Mouse (Mus musculus): Measurements from ENCODE around the gene Pkp1. TPM values are rescaled to one million over a fixed set of nuclear protein-coding genes. Genes with fewer than 3 reads are reported as not detected.

Gene Pkp1
- polyA plus RNA-seq, 1 experiment from 2014 or later, result not detected

DNA sequence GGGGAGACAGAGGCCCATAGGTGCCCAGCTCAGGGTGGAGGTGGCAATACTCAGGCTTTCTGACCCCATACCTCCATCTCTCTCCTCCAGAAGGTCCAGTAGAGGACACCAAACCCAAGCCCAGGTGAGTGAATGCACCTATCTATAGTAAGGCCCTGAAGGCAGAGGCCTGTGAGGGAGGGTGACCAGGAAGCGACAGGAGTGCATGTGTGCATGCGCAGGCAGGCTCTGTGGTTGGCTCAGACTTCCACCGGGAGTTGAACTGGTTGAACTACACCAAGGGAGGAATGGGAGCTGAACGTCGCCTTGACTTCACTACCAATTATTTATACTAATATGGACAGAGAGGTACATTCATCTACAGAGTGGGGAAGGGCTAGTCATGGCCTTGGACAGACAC lies 72.4 kb downstream of the Pkp1 start:
- H3K4me3 ChIP-seq (ENCODE audit: low read depth, low read length), result no peak overlapping the region
- no peaks in the 10 kb centered on the region for H3K9me3 ChIP-seq (replicated peaks; ENCODE audit: control insufficient read depth, low read length)
- peaks cover 2% of the 10 kb centered on the region; the same call in 1 of the 2 replicates for H3K27me3 ChIP-seq (ENCODE audit: control insufficient read depth, insufficient read depth, low read depth, low read length)
- no peak overlapping the region for H3K9ac ChIP-seq (ENCODE audit: low read depth, low read length)
- no peaks in the 10 kb centered on the region for H3K4me1 ChIP-seq (ENCODE audit: control insufficient read depth, low read depth, low read length)
- no peak for ATAC-seq (ENCODE audit: low read depth)
- no peak overlapping the region for H3K27ac ChIP-seq (ENCODE audit: low read length)
- no peak overlapping the region for H3K4me2 ChIP-seq (ENCODE audit: low read depth, low read length)
- WGBS (ENCODE audit: insufficient replicate concordance), result 64% methylated on average over 5 of the region's 5 CpGs
- no peaks in the 10 kb centered on the region for H3K36me3 ChIP-seq (ENCODE audit: control insufficient read depth, insufficient read depth)

GRCm38 (mm10) chr1:135844481-135844880 lies 74.5 kb downstream of the Pkp1 start:
- 14% methylated on average over 6 of the region's 6 CpGs for WGBS (ENCODE audit: insufficient replicate concordance)
- Histone ChIP-seq H3K27me3 (ENCODE audit: control insufficient read depth, insufficient read depth, low read depth, low read length) (peaks cover 2% of the 10 kb centered on the region; the same call in 1 of the 2 replicates), H3K9ac (ENCODE audit: low read depth, low read length) (no peak overlapping the region), H3K4me2 (ENCODE audit: low read depth, low read length) (no peak overlapping the region), H3K36me3 (ENCODE audit: control insufficient read depth, insufficient read depth) (no peaks in the 10 kb centered on the region), H3K9me3 (replicated peaks; ENCODE audit: control insufficient read depth, low read length) (no peaks in the 10 kb centered on the region), H3K27ac (ENCODE audit: low read length) (no peak overlapping the region), H3K4me1 (ENCODE audit: control insufficient read depth, low read depth, low read length) (no peaks in the 10 kb centered on the region), H3K4me3 (ENCODE audit: low read depth, low read length) (no peak overlapping the region)
- ATAC-seq (ENCODE audit: low read depth), result no peak

GRCm38 (mm10) chr1:135843519-135844262 lies 75.3 kb downstream of the Pkp1 start:
- no peak for ATAC-seq (ENCODE audit: low read depth)
- H3K9me3 ChIP-seq (replicated peaks; ENCODE audit: control insufficient read depth, low read length), result no peaks in the 10 kb centered on the region

DNA sequence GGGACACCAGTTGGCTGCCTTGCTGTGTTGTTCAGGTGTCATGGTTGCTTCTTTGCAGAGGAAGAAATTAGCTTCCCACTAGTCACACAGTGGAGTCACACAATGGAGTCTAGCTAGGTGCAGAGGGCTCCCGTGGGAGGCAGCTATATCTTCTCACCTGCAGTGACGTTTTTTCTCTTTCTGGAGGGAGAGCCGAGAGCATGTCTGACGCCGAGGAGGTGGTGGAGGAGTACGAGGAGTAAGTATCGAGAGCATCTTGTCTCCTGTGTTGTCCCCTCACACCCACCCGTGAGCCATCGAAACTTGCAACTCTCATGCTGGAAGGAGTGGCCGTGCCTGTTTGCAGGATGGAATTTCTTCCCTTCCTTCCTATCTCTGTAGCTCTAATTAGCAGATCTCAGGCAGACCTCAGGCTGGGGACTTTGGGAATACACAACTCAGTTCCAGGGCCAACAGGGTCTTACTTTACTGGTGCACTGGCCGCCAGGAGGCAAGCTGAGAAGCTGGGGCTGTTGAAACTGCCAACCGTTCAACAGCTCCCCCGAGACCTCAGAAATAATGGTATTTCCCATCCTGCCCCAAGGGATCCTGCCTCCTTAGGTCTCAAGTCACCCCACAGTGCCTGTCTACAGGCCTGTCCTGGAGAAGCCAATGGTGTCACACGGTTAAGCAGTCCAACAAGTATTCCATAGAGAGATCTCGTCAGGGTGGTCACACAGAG lies 78.2 kb downstream of the Pkp1 start:
- no peaks in the 10 kb centered on the region for H3K9me3 ChIP-seq (replicated peaks; ENCODE audit: control insufficient read depth, low read length)
- H3K27me3 ChIP-seq (ENCODE audit: control insufficient read depth, insufficient read depth, low read depth, low read length), result no peaks in the 10 kb centered on the region
- H3K27ac ChIP-seq (ENCODE audit: low read length), result no peak overlapping the region
- no peak for ATAC-seq (ENCODE audit: low read depth)
- no peak overlapping the region for H3K4me3 ChIP-seq (ENCODE audit: low read depth, low read length)
- H3K4me2 ChIP-seq (ENCODE audit: low read depth, low read length), result no peak overlapping the region
- no peaks in the 10 kb centered on the region for H3K4me1 ChIP-seq (ENCODE audit: control insufficient read depth, low read depth, low read length)
- no peaks in the 10 kb centered on the region for H3K36me3 ChIP-seq (ENCODE audit: control insufficient read depth, insufficient read depth)
- WGBS (ENCODE audit: insufficient replicate concordance), result 61% methylated on average over 15 of the region's 15 CpGs
- H3K9ac ChIP-seq (ENCODE audit: low read depth, low read length), result no peak overlapping the region

More at GRCm38 (mm10) chr1:135843519-135844262, 75.3 kb downstream of the Pkp1 start:
- H3K4me2 ChIP-seq (ENCODE audit: low read depth, low read length), result no peak overlapping the region
- no peaks in the 10 kb centered on the region for H3K4me1 ChIP-seq (ENCODE audit: control insufficient read depth, low read depth, low read length)
- no peak overlapping the region for H3K9ac ChIP-seq (ENCODE audit: low read depth, low read length)
- WGBS (ENCODE audit: insufficient replicate concordance), result 71% methylated on average over 10 of the region's 10 CpGs
- no peaks in the 10 kb centered on the region for H3K36me3 ChIP-seq (ENCODE audit: control insufficient read depth, insufficient read depth)
- no peak overlapping the region for H3K27ac ChIP-seq (ENCODE audit: low read length)
- no peak overlapping the region for H3K4me3 ChIP-seq (ENCODE audit: low read depth, low read length)
- peaks cover 2% of the 10 kb centered on the region; the same call in 1 of the 2 replicates for H3K27me3 ChIP-seq (ENCODE audit: control insufficient read depth, insufficient read depth, low read depth, low read length)

DNA sequence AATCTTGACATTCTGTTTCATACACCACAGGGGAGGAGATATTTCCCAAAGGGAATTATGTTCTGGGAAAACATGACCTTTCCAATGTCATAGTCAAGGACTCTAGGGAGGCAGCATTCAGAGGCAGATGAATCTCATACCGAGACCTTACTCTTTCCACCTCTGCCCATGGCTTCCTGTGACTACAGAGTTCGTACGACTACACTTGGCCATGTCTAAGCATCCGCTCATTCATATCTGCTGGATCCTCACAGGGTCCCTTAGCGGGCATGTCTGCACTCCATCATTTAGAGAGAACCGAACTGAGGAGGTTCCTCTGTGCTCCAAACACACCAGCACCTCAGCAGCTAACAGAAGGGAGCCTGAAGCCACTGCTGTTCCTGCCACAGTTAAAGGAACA lies 79.9 kb downstream of the Pkp1 start:
- 56% methylated on average over 6 of the region's 6 CpGs for WGBS (ENCODE audit: insufficient replicate concordance)
- H3K27ac ChIP-seq (ENCODE audit: low read length), result no peak overlapping the region
- no peaks in the 10 kb centered on the region for H3K9me3 ChIP-seq (replicated peaks; ENCODE audit: control insufficient read depth, low read length)
- H3K4me1 ChIP-seq (ENCODE audit: control insufficient read depth, low read depth, low read length), result no peaks in the 10 kb centered on the region
- H3K36me3 ChIP-seq (ENCODE audit: control insufficient read depth, insufficient read depth), result no peaks in the 10 kb centered on the region
- H3K27me3 ChIP-seq (ENCODE audit: control insufficient read depth, insufficient read depth, low read depth, low read length), result no peaks in the 10 kb centered on the region; the same call in 1 of the 2 replicates
- no peak overlapping the region for H3K4me3 ChIP-seq (ENCODE audit: low read depth, low read length)
- no peak for ATAC-seq (ENCODE audit: low read depth)
- no peak overlapping the region for H3K9ac ChIP-seq (ENCODE audit: low read depth, low read length)
- H3K4me2 ChIP-seq (ENCODE audit: low read depth, low read length), result no peak overlapping the region

DNA sequence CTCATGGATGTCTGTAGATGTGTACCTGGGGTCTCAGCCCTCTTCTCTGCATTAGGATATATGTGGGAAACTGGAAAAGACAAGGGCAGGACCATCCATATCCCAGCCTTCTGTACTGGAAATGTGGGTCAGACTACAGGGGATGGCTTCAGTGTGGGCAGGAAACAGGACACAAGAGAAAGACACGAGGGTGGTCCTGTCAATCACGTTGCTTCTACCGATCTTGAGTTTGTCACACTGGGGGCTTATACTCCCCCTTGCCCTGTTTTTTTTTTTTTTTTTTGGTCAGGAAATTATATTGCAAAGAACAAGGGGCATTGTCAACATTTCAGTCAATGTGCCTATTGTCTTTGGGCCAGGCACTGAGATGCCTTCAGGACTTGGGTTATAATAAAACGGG lies 80.4 kb downstream of the Pkp1 start:
- 42% methylated on average over 4 of the region's 4 CpGs for WGBS (ENCODE audit: insufficient replicate concordance)
- no peaks in the 10 kb centered on the region; the same call in 1 of the 2 replicates for H3K27me3 ChIP-seq (ENCODE audit: control insufficient read depth, insufficient read depth, low read depth, low read length)

DNA sequence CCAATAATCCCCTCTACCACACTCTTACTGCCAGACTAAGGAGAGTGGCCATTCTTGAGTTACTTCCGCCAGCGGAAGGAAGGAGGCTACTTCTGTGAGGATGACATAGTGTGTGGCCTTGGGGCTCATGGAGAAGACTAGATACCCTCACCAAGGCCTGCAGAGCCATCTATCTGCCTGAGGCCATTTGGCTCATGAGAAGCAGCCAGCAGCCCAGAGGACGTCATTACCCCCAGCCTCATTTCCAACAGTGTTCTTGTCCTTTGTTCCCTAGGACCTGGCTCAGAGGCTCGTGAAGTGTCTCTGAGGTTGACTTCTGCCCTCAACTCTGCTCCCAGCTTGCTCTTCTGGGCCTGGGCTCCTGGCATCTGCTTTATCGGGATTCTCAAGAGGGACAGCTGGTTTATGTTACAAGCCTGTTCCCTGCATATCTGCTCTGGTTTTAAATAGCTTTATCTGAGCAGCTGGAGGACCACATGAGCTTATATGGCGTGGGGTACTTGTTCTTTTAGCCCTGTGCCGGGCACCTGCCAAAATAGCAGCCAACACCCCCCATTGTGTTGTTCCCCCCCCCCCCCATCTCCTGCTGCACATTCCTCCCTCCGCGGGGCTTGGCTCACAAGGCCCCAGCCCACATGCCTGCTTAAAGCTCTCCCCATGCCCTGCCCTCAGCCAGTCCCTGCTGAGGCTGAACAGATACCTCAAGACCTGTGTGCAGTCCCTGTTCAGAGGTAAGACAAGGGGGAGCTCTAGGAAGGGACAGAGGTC lies 83.1 kb downstream of the Pkp1 start, which contains the start of gene Tnnt2:
Gene Tnnt2, plus strand, starts transcription at position 639 of the 768 bp plus-strand sequence.
- no peak within 1 kb of the TSS for H3K4me3 ChIP-seq (ENCODE audit: low read depth, low read length)
- H3K4me2 ChIP-seq (ENCODE audit: low read depth, low read length), result no peak within 1 kb of the TSS
- ATAC-seq (ENCODE audit: low read depth), result no peak
- no peak within 1 kb of the TSS for H3K27ac ChIP-seq (ENCODE audit: low read length)
- WGBS (ENCODE audit: insufficient replicate concordance), result 45% methylated on average over 9 of the region's 9 CpGs
- no peaks in the 10 kb centered on the region for H3K36me3 ChIP-seq (ENCODE audit: control insufficient read depth, insufficient read depth)
- no peak within 1 kb of the TSS for H3K9ac ChIP-seq (ENCODE audit: low read depth, low read length)
- no peaks in the 10 kb centered on the region; the same call in 1 of the 2 replicates for H3K27me3 ChIP-seq (ENCODE audit: control insufficient read depth, insufficient read depth, low read depth, low read length)
- H3K9me3 ChIP-seq (replicated peaks; ENCODE audit: control insufficient read depth, low read length), result no peaks in the 10 kb centered on the region
- no peaks in the 10 kb centered on the region for H3K4me1 ChIP-seq (ENCODE audit: control insufficient read depth, low read depth, low read length)

More for the DNA sequence above, 80.4 kb downstream of the Pkp1 start:
- Histone ChIP-seq H3K9ac (ENCODE audit: low read depth, low read length) (no peak overlapping the region), H3K4me3 (ENCODE audit: low read depth, low read length) (no peak overlapping the region), H3K4me1 (ENCODE audit: control insufficient read depth, low read depth, low read length) (no peaks in the 10 kb centered on the region), H3K9me3 (replicated peaks; ENCODE audit: control insufficient read depth, low read length) (no peaks in the 10 kb centered on the region), H3K27ac (ENCODE audit: low read length) (no peak overlapping the region), H3K36me3 (ENCODE audit: control insufficient read depth, insufficient read depth) (no peaks in the 10 kb centered on the region), H3K4me2 (ENCODE audit: low read depth, low read length) (no peak overlapping the region)
- no peak for ATAC-seq (ENCODE audit: low read depth)

GRCm38 (mm10) chr1:135834983-135835382 lies 84.0 kb downstream of the Pkp1 start:
- no peak overlapping the region for H3K27ac ChIP-seq (ENCODE audit: low read length)
- no peak overlapping the region for H3K9ac ChIP-seq (ENCODE audit: low read depth, low read length)
- no peaks in the 10 kb centered on the region; the same call in 1 of the 2 replicates for H3K27me3 ChIP-seq (ENCODE audit: control insufficient read depth, insufficient read depth, low read depth, low read length)
- no peaks in the 10 kb centered on the region for H3K36me3 ChIP-seq (ENCODE audit: control insufficient read depth, insufficient read depth)
- H3K4me2 ChIP-seq (ENCODE audit: low read depth, low read length), result no peak overlapping the region
- no peak for ATAC-seq (ENCODE audit: low read depth)
- H3K4me3 ChIP-seq (ENCODE audit: low read depth, low read length), result no peak overlapping the region
- 66% methylated on average over 8 of the region's 8 CpGs for WGBS (ENCODE audit: insufficient replicate concordance)
- H3K9me3 ChIP-seq (replicated peaks; ENCODE audit: control insufficient read depth, low read length), result no peaks in the 10 kb centered on the region
- no peaks in the 10 kb centered on the region for H3K4me1 ChIP-seq (ENCODE audit: control insufficient read depth, low read depth, low read length)

All from liver, embryonic 16.5 days (tissue).